Mouse (Mus musculus) urinary bladder, adult 2 months (tissue): ENCODE results near the gene Fam222b. TPM values are rescaled to one million over a fixed set of nuclear protein-coding genes. Genes with fewer than 3 reads are reported as not detected.
"Not testable (repeated sequence)": the region's sequence is repeated elsewhere in the genome, so short reads cannot be mapped to it uniquely, and the experiment has no call there.

Experiments
- DNase-seq: peaks from one replicate; pipeline ENCODE4 v3.0.0; 2022; ENCODE audit warnings: low spot score
- polyA plus RNA-seq: library from polyadenylated mRNA; depleted of rRNA; stranded (reverse); fragments of >200 nt; gene quantifications from 2 replicates; pipeline ENCODE4 v1.2.3, GENCODE M21; 2012

Fam222b gene
- polyA plus RNA-seq, 1 experiment, result 6.1 TPM

- no peak for DNase-seq
These were observed 85.1 kb downstream of the Fam222b start for GRCm38 (mm10) chr11:78179438-78179999.

- no peak for DNase-seq
These were observed 85.8 kb downstream of the Fam222b start for GRCm38 (mm10) chr11:78180081-78180761.

- DNase-seq, result no peak
These were observed 87.4 kb downstream of the Fam222b start for GRCm38 (mm10) chr11:78181830-78182357.

- no peak for DNase-seq
These were observed 88.0 kb downstream of the Fam222b start for GRCm38 (mm10) chr11:78182450-78182849.

GRCm38 (mm10) chr11:78182961-78183844 lies 88.7 kb downstream of the Fam222b start, which contains the start of gene Rpl23a:
Gene Rpl23a (minus strand): TSS chr11:78183584.
- peak; percentile 75 for DNase-seq

- DNase-seq, result no peak
These were observed 89.5 kb downstream of the Fam222b start for GRCm38 (mm10) chr11:78183884-78184514.

GRCm38 (mm10) chr11:78184702-78185101 lies 90.2 kb downstream of the Fam222b start:
- DNase-seq, result not testable (repeated sequence)

GRCm38 (mm10) chr11:78188331-78189233 lies 94.1 kb downstream of the Fam222b start, which contains the start of gene Rab34:
Gene Rab34 (plus strand): TSS chr11:78188430.
- peak; percentile 59 for DNase-seq

- no peak for DNase-seq
These were observed 95.0 kb downstream of the Fam222b start for GRCm38 (mm10) chr11:78189234-78190040.

- no peak for DNase-seq
These were observed 95.6 kb downstream of the Fam222b start for GRCm38 (mm10) chr11:78190041-78190440.

GRCm38 (mm10) chr11:78193113-78193512 lies 98.7 kb downstream of the Fam222b start, which contains the start of gene Proca1:
Gene Proca1 (plus strand): TSS chr11:78193392.
- no peak for DNase-seq

- peak; percentile 54 for DNase-seq
These were observed 100.1 kb downstream of the Fam222b start for GRCm38 (mm10) chr11:78194411-78195100.

GRCm38 (mm10) chr11:78195101-78195863 lies 100.8 kb downstream of the Fam222b start:
- DNase-seq, result no peak

GRCm38 (mm10) chr11:78202372-78202771 lies 107.9 kb downstream of the Fam222b start:
- no peak for DNase-seq

GRCm38 (mm10) chr11:78204287-78204686 lies 109.8 kb downstream of the Fam222b start:
- no peak for DNase-seq

- DNase-seq, result no peak
These were observed 111.1 kb downstream of the Fam222b start for GRCm38 (mm10) chr11:78205361-78206206.
